Mouse (Mus musculus) heart, embryonic 11.5 days (tissue): Measurements from ENCODE around the gene Tdpoz2. TPM values are rescaled to one million over a fixed set of nuclear protein-coding genes. Genes with fewer than 3 reads are reported as not detected.
"Not testable (repeated sequence)": the region's sequence is repeated elsewhere in the genome, so short reads cannot be mapped to it uniquely, and the experiment has no call there.

Experiments used
- ATAC-seq: fragments of 200-750 bp; cut with Nextera tagmentation; replicated peaks from 2 replicates; pipeline ENCODE4 v1.8.0; 2017; ENCODE audit warnings: moderate library complexity; ENCODE audit not compliant: insufficient number of reproducible peaks, low FRiP score, low TSS enrichment
- H3K27ac ChIP-seq: fragments of 300-500 bp; sonication (generic); 2 replicates; pipeline ENCODE4 v1.5.1; 2014; ENCODE audit warnings: mild to moderate bottlenecking, low read depth, low read length
- H3K27me3 ChIP-seq: fragments of 300-500 bp; sonication (generic); 2 replicates; pipeline ENCODE4 v1.6.1; 2014; ENCODE audit warnings: mild to moderate bottlenecking, low read length, mixed read lengths; ENCODE audit not compliant: control insufficient read depth, insufficient read depth
- H3K36me3 ChIP-seq: fragments of 300-500 bp; sonication (generic); 2 replicates; pipeline ENCODE4 v1.6.1; 2014; ENCODE audit warnings: mild to moderate bottlenecking, low read length, moderate library complexity, mixed read lengths; ENCODE audit not compliant: control insufficient read depth, insufficient read depth
- H3K4me1 ChIP-seq: fragments of 300-500 bp; sonication (generic); 2 replicates; pipeline ENCODE4 v1.6.1; 2014; ENCODE audit warnings: low read length; ENCODE audit not compliant: control insufficient read depth, insufficient read depth
- H3K4me2 ChIP-seq: fragments of 300-500 bp; sonication (generic); 2 replicates; pipeline ENCODE4 v1.6.1; 2014; ENCODE audit warnings: mild to moderate bottlenecking, moderate library complexity
- H3K4me3 ChIP-seq: fragments of 300-500 bp; sonication (generic); 2 replicates; pipeline ENCODE4 v1.5.1; 2014; ENCODE audit warnings: low read depth, low read length
- H3K9ac ChIP-seq: fragments of 300-500 bp; sonication (generic); 2 replicates; pipeline ENCODE4 v1.6.1; 2014; ENCODE audit warnings: mild to moderate bottlenecking, low read depth, low read length, moderate library complexity
- H3K9me3 ChIP-seq: fragments of 300-500 bp; sonication (generic); replicated peaks from 2 replicates; pipeline ENCODE4 v1.6.1; 2016; ENCODE audit warnings: low read length; ENCODE audit not compliant: control insufficient read depth
- WGBS: fragments of 180-500 bp; shearing (Covaris S2); extraction: QIAGEN DNeasy Blood & Tissue Kit; methylation state at CpG from one replicate; pipeline ENCODE4 v1.1.7; 2014; ENCODE audit not compliant: insufficient replicate concordance; 5-methylcytosine and 5-hydroxymethylcytosine counted together
- polyA plus RNA-seq: library from polyadenylated mRNA; unstranded; fragments of >200 nt; fragmentation: Nextera tagmentation; extraction: Ambion mirVana; gene quantifications from 2 replicates; pipeline ENCODE4 v1.2.1, GENCODE M21; 2014

Gene Tdpoz2
- polyA plus RNA-seq: not detected in 2 replicates

DNA sequence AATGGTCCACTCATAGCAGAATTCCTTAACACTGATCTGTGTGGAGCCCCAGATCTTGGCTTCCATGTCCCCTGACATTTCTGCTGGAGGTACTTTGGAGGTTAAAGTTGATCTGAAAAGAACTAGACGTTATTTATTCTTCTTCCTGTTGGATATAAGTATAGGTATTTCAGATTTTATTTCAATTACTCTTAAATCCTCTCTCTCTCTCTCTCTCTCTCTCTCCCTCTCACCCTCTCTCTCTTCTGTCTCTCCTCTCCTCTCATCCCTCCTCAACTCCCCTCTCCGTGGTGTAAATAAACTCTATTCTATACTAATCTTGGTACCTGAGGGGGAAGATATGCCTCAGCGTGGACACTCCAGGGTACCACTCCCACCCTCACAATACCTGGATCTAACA lies at the start of gene Tdpoz2:
TSS of gene Tdpoz2 (minus strand) at position 101 of the 400 bp plus-strand sequence.
- no peaks in the 10 kb centered on the region for H3K9me3 ChIP-seq
- no peaks in the 10 kb centered on the region for H3K27me3 ChIP-seq
- no peak within 1 kb of the TSS for H3K27ac ChIP-seq
- H3K36me3 ChIP-seq: no peaks in the 10 kb centered on the region
- no peak for ATAC-seq
- no peaks in the 10 kb centered on the region for H3K4me1 ChIP-seq
- H3K4me2 ChIP-seq: no peak within 1 kb of the TSS
- no peak within 1 kb of the TSS for H3K9ac ChIP-seq
- 70% methylated on average over 3 of the region's 3 CpGs for WGBS
- no peak within 1 kb of the TSS for H3K4me3 ChIP-seq

DNA sequence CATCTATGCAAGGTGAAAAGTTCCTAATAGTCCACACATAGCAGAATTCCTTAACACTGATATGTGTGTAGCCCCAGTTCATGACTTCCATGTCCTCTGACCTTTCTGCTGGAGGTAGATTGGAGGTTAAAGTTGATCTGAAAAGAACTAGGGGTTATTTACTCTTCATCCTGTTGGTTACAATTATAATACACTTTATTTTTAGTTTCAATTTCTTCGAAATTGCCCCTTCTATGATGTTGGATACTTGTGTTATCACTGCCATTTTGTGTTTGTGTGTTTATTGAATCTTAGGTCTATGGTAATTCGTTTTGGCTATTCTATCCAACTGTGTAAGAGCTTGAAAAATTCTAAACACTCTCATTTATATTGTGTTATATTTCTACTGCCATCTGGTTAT lies 40.5 kb upstream of the Tdpoz2 start, which contains the start of gene Gm37596:
TSS of gene Gm37596 (minus strand) at position 101 of the 400 bp plus-strand sequence.
- 40% methylated on average over 1 of the region's 2 CpGs for WGBS
- not testable (repeated sequence) for H3K9ac ChIP-seq, ATAC-seq, H3K36me3 ChIP-seq, H3K9me3 ChIP-seq, H3K27ac ChIP-seq, H3K4me3 ChIP-seq, H3K4me1 ChIP-seq, H3K4me2 ChIP-seq, H3K27me3 ChIP-seq

DNA sequence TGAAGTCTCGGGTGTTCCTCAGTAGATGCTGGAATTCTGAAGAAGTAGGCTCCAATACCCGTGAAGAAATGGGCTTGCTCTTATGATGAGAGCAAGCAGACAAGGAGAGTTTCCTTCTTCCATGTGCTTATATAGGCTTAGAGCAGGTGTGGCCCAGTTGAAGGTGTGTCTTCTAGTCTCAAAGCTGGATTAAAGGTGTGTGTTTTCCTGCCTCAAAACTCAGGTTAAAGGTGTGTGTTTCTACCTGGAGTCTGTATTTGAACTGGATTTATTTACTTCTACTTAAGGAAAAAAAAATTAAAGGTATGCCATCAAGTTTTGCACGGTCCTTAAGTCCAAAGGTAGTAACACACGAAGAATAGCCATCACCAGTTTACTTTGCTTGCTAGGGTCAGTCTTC lies 23.7 kb upstream of the Tdpoz2 start, which contains the start of gene Tdpoz1:
TSS of gene Tdpoz1 (minus strand) at position 101 of the 400 bp plus-strand sequence.
- not testable (repeated sequence) for H3K4me2 ChIP-seq, H3K36me3 ChIP-seq, H3K4me1 ChIP-seq, H3K9ac ChIP-seq, H3K4me3 ChIP-seq, H3K9me3 ChIP-seq, H3K27me3 ChIP-seq, H3K27ac ChIP-seq, ATAC-seq
- 80% methylated on average over 2 of the region's 4 CpGs for WGBS

DNA sequence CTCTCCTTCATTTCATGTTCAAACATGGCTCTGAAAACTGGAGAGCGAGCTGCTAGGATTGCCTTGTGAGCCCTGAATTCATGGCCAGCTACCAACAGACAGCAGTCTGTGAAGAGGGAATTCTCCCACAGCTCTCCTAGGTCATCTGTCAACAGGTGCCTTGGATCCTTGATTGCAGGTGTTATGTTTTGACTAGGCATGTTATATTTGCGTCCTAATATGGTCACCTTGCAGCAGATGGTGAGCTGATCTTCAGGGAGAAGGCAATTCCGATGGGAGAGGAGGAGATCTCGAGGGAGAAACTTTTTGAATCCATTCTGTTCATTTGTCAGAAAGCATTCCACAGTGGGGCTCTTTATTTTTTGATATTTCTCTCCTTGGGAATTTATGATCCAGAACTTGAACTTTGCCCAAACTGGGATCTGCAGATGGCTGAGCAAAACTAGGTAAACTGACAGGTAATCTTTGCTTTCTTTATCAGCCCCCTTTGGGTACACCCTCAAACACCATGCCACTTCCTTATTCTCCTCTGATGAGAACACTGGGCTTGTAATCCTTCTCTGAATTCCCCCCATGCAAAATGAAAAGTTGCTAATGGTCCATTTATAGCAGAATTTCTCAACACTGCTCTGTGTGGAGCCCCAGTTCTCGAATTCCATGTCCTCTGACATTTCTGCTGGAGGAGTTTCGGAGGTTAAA lies 18.5 kb upstream of the Tdpoz2 start:
- ATAC-seq, H3K4me3 ChIP-seq, H3K9ac ChIP-seq, H3K36me3 ChIP-seq, H3K9me3 ChIP-seq, H3K27ac ChIP-seq, H3K27me3 ChIP-seq, H3K4me2 ChIP-seq, H3K4me1 ChIP-seq: not testable (repeated sequence)
- WGBS: 63% methylated on average over 5 of the region's 6 CpGs

DNA sequence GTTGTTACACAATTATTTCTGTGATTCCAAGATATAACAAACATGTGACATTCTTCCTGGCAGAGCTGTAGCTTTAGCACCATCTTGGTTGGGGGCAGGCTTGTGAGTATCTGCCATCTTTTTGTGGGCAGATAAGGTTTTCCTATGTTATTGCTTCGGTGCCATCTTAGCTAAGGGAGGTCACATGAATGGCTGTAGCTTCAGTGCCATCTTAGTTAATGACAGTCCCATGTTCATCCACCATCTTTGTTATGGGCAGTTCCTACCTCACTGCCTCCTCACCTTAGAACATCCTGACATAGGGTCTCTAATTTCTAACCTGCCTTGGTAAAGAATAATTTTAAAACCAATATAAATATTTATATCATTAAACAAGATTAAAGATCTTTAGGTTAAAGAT lies 1.8 kb upstream of the Tdpoz2 start:
- Histone ChIP-seq H3K27ac (no peak overlapping the region), H3K9me3 (no peaks in the 10 kb centered on the region), H3K4me3 (no peak overlapping the region), H3K27me3 (no peaks in the 10 kb centered on the region), H3K4me1 (no peaks in the 10 kb centered on the region), H3K9ac (no peak overlapping the region), H3K36me3 (no peaks in the 10 kb centered on the region), H3K4me2 (no peak overlapping the region)
- no peak for ATAC-seq
- 67% methylated on average over 1 of the region's 1 CpGs for WGBS

DNA sequence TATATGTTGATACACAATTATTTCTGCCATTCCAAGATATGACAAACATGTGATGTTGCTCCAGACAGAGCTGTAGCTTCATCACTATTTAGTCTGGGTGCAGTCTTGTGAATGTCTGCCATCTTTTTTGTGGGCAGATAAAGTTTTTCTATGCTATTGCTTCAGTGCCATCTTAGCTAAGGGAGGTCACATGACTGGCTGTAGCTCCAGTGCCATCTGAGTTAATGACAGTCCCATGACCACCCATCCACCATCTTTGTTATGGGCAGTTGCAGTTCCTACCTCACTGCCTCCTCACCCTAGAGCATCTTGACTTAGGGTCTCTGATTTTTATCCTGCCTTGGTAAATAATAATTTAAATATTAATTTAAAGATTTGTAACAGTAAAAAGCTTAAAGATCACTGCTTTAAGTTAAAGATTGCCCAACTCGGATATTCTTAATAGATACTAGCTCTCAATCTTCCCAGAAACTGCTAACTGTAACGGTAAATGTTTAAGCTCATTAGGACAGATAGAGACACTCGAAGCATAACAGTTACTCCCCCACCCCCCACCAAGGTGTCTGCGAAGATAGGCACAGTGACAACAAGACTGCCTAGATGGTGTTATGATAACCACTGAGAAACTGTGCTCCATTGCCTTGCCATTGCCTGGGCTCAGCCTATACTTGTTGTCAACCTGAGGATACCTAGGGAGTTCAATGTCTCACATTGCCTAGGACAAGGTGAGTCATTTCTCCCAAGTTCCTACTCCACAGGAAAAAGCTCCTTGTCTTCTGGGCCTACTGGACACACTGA lies 21.4 kb downstream of the Tdpoz2 start:
- not testable (repeated sequence) for H3K4me3 ChIP-seq, H3K27ac ChIP-seq, H3K9me3 ChIP-seq, ATAC-seq, H3K4me2 ChIP-seq, H3K9ac ChIP-seq, H3K36me3 ChIP-seq, H3K27me3 ChIP-seq, H3K4me1 ChIP-seq
- WGBS: 58% methylated on average over 4 of the region's 4 CpGs

DNA sequence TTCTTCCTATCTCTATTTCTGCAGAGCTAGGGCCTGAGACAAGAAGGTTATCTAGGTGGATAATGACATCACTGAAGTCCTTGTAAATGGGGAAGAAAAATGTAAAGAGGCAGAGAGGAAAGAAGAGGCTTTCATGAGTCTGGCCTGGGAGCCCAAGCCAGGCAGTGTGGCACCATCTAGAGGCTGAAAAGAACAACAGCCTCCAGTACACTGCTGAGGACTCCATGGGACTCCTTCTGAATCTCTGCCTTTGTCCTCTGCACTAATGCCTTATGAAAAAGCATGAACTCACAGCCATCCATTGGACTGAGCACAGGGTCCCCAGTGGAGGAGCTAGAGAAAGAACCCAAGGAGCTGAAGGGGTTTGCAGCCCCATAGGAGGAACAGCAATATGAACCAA lies 43.5 kb downstream of the Tdpoz2 start:
- ATAC-seq, H3K27ac ChIP-seq, H3K36me3 ChIP-seq, H3K9ac ChIP-seq, H3K4me1 ChIP-seq, H3K27me3 ChIP-seq, H3K4me2 ChIP-seq, H3K9me3 ChIP-seq, H3K4me3 ChIP-seq: not testable (repeated sequence)

DNA sequence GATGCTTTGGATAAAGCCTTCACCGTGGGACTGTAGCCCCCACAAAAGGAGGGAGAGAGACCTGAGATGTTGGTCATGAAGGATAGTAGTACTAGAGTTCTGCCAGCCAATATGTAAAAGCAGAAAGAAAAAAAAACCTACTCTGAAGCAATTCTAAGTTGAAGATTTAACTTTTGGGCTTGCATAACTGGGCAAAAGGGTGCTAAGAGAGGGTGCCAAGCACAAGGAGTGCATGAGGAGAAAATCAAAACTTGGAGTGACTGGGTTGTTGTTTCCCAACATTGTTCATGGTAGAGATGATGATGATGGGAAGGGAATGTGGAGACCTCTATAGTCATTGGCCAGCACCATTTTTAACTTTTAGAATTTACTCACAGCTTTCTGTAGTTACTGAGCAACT lies 50.6 kb downstream of the Tdpoz2 start:
- H3K4me2 ChIP-seq: no peak overlapping the region
- no peaks in the 10 kb centered on the region for H3K27me3 ChIP-seq
- no peaks in the 10 kb centered on the region for H3K36me3 ChIP-seq
- ATAC-seq: no peak
- H3K9ac ChIP-seq: no peak overlapping the region
- H3K4me1 ChIP-seq: 0 out of 2 replicates have a peak, but pooled peaks cover 4% of the 10 kb centered on the region
- WGBS: 69% methylated on average over 1 of the region's 1 CpGs
- H3K27ac ChIP-seq: no peak overlapping the region
- H3K9me3 ChIP-seq: no peaks in the 10 kb centered on the region
- H3K4me3 ChIP-seq: no peak overlapping the region
